Mouse (Mus musculus) splenic B cell, adult 2 months (primary cell): ENCODE results near the gene Tmppe.

Experiments used
- DNase-seq: peaks from one replicate; pipeline ENCODE4 v3.0.0-alpha.2; 2011; ENCODE audit warnings: low read depth, low spot score
- H3K27me3 ChIP-seq: 2 replicates; pipeline ENCODE4 v1.6.1; 2012; ENCODE audit warnings: mild to moderate bottlenecking, low read length, moderate library complexity, mixed read lengths; ENCODE audit not compliant: control insufficient read depth, poor library complexity, insufficient read depth, severe bottlenecking
- H3K36me3 ChIP-seq: 2 replicates; pipeline ENCODE4 v1.6.1; 2012; ENCODE audit warnings: mild to moderate bottlenecking, low read length, moderate library complexity, mixed read lengths; ENCODE audit not compliant: control insufficient read depth, poor library complexity, insufficient read depth, severe bottlenecking

Gene Tmppe

GRCm38 (mm10) chr9:114446887-114447286, 46.0 kb downstream of the Tmppe start:
- no peak for DNase-seq
- H3K36me3 ChIP-seq = no peaks in the 10 kb centered on the region; the same call in 1 of the 2 replicates
- H3K27me3 ChIP-seq = no peaks in the 10 kb centered on the region

GRCm38 (mm10) chr9:114448700-114449099, 47.8 kb downstream of the Tmppe start:
- H3K36me3 ChIP-seq = no peaks in the 10 kb centered on the region; the same call in 1 of the 2 replicates
- no peak for DNase-seq

GRCm38 (mm10) chr9:114449120-114449754, 48.3 kb downstream of the Tmppe start:
- DNase-seq = no peak
- no peaks in the 10 kb centered on the region for H3K27me3 ChIP-seq
- H3K36me3 ChIP-seq = no peaks in the 10 kb centered on the region; the same call in 1 of the 2 replicates

More at GRCm38 (mm10) chr9:114448700-114449099, 47.8 kb downstream of the Tmppe start:
- no peaks in the 10 kb centered on the region for H3K27me3 ChIP-seq

- Histone ChIP-seq H3K27me3 (no peaks in the 10 kb centered on the region), H3K36me3 (no peaks in the 10 kb centered on the region; the same call in none of the 2 replicates)
- no peak for DNase-seq
These were observed 50.7 kb downstream of the Tmppe start for GRCm38 (mm10) chr9:114451615-114452014.

- no peaks in the 10 kb centered on the region; the same call in none of the 2 replicates for H3K36me3 ChIP-seq
- no peak for DNase-seq
- H3K27me3 ChIP-seq = no peaks in the 10 kb centered on the region
These were observed 51.5 kb downstream of the Tmppe start for GRCm38 (mm10) chr9:114452418-114452817.

- no peak for DNase-seq
- Histone ChIP-seq H3K27me3 (no peaks in the 10 kb centered on the region), H3K36me3 (no peaks in the 10 kb centered on the region; the same call in none of the 2 replicates)
These were observed 54.5 kb downstream of the Tmppe start for GRCm38 (mm10) chr9:114455420-114455819.
